Mouse (Mus musculus): Measurements from ENCODE around the gene St8sia4.

Gene St8sia4

GRCm38 (mm10) chr1:95667435-95668252 lies at the start of gene St8sia4:
Gene St8sia4, minus strand, starts transcription at chr1:95667571.
- peak; percentile 90 for DNase-seq

DNA sequence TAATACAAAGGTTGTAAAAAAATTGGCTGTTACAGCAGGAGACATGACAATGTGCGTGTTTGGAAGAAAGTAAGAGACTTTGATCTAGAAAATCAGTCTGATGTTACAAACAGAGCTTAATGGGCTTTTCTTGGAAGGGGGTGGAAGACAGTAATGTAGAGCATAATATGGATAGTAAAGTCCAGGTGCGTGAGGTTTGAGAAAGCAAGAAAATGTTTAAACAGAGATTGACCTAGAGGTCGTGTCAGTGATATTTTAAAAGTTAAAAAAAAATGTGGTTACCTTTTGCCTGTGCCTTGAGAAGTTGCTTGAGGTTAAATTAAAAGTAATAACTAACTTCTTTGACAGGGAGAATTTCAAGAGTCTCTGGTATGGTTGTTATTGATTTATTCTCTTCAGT lies 41.8 kb upstream of the St8sia4 start:
- DNase-seq = no peak

DNA sequence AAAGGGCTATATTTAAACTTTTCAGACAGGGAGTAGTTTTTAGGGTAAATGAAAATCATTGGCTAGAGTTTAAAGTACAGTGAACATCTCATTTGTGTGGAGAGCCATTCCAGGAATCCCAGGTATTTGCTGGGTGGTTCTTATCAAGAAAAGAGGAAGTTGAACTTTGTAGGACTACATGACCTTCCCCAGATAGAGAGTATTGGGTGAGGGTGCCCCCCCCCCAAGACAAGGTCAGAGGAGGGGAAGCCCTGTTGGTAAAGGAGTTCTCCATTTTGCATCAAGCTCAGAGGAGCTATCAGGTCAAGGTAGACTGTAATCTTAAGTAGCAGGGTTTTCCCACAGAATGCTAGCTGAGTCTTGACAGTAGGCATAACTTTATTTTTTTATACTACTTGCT lies 32.5 kb upstream of the St8sia4 start:
- no peak for DNase-seq

GRCm38 (mm10) chr1:95674052-95674451 lies 6.7 kb upstream of the St8sia4 start:
- no peak for DNase-seq

- DNase-seq = peak; percentile 7
These were observed 958 bp upstream of the St8sia4 start for GRCm38 (mm10) chr1:95668253-95668805.

DNA sequence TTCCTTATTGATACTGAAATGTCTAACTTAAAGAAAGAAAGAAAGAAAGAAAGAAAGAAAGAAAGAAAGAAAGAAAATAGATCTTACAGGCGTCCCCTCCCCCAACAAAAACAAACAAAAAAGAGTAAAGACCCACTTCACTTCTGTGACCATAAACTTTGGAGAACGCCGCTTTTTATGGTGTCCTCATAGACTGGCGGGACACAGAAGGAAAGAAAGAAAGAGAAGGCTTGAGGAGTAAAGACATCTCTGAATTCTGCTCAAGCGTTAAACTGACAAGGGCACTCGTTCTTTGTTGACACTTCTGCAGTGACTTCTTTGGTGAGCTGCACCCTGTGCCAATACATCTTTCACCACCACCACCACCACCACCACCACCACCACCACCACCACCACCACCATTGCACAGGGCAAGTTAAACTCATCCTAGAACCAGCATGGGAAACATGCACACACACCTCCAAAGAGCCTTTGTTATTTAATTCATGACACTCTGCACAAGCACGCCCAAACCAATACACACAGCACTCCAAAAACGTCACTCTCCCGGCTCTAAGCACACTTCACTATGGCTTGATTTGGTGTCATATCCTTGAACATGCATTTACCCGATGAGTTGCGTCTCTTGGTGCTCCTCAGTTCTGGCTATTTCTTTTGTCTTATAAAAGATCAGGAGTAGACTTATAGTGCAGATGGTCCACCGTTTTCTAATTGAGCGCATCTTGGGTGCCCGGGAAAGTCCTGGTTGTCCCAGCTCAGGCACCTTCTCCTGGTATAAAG lies 640 bp downstream of the St8sia4 start:
- no peak for DNase-seq

GRCm38 (mm10) chr1:95665951-95666484 lies 1.4 kb downstream of the St8sia4 start:
- DNase-seq = peak; percentile 11

DNA sequence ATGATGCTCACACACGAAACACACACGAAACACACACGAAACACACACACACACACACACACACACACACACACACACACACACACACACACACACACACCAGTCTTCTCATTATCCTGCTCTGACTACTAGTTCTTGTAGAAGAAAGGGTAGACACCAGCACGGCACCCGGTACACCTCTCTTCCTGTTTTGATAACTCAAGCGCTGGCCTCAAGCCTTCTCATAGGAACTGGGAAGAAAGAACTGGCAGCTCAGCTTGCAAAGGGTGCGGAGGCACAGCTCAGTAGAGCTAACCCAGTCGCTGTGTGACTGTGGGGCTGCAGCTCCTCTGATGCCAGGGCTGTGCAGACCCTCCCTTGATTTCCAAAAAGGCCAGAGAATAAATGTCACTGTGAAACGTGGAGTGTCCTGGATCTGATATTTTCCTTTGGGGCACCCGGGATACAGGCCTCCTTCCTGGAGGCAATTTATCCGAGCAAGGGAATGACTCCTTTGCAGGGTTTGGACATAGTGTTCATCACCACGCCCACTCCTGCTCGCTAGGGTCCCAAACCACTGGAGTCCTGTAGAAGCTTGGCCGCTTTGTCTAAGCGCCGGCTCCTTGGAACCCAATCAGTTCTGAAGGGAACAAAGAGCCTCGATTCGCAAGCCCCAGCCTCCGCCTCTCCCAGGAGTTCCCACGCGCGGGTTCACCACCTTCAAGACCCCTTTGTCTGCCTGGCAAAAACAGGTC lies 2.2 kb downstream of the St8sia4 start:
- peak; percentile 17 for DNase-seq

DNA sequence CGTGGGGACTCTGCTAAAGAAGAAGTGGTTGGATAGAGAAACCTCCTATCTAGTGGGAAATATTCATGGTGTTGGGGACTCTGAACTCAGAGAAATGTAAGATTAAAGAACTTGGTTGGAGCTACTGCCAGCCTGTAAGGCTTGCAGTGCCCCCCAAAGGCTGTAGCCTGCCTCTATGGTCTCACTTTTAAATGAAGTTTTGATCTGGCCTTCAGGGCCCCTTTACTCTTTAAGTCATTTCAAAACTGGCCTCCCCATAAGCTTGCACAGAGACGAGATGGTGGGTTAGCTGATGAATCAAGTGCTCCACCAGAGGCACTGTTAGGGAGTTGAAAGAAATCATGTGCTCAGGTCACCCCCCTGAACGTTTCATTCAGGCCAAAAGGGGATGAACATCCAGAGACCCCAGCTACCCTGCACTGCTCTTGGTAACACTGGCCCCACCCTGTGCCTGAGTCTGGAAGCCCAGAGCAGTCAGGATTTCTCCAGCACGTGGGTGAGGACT lies 3.0 kb downstream of the St8sia4 start:
- peak; percentile 12 for DNase-seq

- DNase-seq = no peak
These were observed 10.2 kb downstream of the St8sia4 start for GRCm38 (mm10) chr1:95657051-95657668.

DNA sequence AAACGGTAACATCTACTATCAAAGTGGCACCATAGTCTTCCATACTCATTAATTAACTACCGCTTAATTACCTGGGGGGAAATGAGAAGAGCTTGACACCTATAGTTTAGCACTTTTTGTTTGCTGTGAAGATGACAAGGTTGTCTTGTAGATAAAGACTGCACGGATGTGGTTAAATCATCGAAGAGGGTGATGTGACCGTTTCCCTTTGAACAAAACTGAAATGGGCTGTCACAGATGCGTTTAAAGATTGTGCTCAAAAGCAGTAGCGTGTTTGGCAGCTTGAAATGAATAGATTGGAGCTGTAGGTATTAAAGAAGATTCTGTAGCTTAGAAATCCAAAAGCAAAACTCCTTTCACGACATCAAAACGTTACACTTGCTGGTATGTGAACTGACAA lies 11.8 kb downstream of the St8sia4 start:
- DNase-seq = no peak

DNA sequence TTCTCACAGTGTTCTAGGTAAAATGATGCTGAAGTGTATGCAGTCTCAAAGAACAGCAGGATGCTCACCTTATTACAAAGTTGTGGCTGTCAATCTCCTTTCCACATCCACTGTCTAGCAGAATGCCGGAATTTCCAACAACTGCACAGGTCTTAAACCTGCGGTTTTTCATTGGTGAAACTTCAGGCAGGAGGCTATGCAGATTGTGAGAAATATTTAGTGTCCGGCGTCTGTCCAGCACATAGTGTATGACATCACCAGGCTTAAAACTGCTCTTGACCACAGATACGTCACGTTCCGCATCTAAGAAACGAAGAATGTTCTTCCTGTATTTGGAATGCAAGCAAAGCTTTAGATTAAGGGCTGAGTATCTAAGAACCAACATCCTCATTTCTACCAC lies 13.9 kb downstream of the St8sia4 start:
- no peak for DNase-seq

DNA sequence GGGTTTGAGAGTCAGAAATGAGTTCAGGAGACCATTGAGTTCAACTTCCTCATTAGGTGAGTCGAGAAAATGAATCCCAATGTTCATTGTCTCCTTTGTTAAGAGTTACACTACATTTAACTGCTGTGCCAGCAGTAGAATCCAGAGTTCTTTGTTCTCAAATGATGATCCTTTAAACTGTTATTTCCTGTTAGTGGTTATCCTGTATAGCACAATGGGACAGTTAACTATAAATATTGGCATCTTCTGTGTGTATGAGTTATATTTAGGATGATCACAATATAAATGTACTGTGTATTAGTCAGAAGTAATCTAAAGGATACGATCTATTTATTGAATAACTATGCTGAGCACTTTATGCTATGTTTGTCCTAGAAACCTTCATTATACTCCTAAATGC lies 23.1 kb downstream of the St8sia4 start:
- DNase-seq = no peak

DNA sequence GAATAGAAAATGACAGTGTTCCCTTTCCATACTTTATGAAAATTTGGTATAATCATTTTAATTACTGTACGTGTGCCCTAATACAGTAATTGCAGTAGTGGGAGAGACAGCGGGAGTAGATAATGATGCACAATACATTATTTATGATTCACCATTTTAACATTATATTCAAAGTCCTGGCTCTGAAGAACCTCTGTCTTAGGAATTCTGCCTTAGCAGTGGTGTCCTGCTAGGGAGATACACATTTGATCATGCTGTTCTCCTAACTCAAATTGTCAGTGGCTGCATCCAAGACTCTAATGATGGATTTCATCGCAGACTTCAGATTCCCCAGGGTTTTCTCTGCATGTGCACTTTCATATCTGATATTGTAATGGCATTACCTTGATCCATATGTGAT lies 28.4 kb downstream of the St8sia4 start:
- DNase-seq = no peak

- no peak for DNase-seq
These were observed 43.0 kb downstream of the St8sia4 start for GRCm38 (mm10) chr1:95624376-95624775.

GRCm38 (mm10) chr1:95618647-95619046 lies 48.7 kb downstream of the St8sia4 start:
- DNase-seq = no peak

DNA sequence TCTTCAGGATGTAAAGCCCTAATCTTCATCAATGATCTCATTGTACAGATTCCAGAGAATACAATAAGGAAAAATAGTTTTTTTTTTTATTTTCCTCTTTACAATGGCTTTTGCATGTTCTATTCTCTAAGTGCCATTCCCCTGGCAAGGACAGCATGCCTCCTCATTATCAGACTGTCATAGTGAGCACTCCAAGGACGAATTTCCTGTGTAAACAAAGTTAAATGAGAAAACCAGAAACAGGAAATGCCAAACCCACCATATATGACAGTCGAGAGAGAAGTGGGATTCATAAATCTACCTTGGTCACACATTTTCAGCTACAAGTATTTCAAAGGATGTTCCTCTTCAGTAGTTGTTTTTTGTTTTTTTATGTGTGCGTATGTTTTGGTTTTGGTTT lies 49.2 kb downstream of the St8sia4 start:
- DNase-seq = no peak

DNA sequence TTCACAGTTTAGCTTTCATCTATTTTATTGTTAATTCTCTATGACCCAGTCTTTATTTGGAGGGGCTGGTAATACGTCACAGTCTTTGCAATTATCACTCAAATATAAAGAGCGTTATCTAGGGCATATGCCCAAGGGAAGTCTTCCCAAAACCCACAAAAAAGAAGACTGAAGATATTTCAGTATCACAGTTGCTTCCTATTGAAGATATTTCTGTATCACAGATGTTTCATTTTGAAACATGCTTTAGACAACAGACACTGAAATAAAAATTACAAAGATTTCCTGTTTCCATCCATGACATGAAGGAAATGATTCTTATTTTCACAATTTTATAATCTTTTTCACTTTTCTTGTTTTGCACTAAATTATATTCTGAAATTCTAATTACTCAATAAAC lies 57.4 kb downstream of the St8sia4 start:
- no peak for DNase-seq

- DNase-seq = no peak
These were observed 58.3 kb downstream of the St8sia4 start for GRCm38 (mm10) chr1:95609045-95609444.

DNA sequence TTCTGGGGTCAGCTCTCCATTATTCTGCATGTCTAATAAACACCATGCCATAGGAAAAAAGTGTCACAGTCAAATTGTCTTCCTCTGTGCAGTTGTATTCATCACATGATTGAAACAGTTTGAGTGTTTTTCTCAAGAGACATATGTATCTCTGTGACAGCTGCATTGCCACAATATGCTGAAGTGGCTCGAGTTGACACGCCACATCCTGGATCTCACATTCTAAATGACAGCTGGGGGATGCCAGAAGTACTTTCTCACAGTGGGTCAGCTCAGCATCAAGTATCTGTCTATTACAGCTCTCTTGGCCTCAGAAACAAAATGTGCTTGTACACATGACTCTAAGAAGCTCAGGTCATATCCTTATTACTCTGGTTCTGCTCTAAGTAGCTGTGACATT lies 61.9 kb downstream of the St8sia4 start:
- no peak for DNase-seq

- DNase-seq = no peak
These were observed 69.3 kb downstream of the St8sia4 start for GRCm38 (mm10) chr1:95598108-95598507.

- no peak for DNase-seq
These were observed 70.5 kb downstream of the St8sia4 start for GRCm38 (mm10) chr1:95596825-95597224.

Data from right cerebral cortex, postnatal 25 days (tissue).